Mouse (Mus musculus): ENCODE data around the gene Cbx7.

DNA sequence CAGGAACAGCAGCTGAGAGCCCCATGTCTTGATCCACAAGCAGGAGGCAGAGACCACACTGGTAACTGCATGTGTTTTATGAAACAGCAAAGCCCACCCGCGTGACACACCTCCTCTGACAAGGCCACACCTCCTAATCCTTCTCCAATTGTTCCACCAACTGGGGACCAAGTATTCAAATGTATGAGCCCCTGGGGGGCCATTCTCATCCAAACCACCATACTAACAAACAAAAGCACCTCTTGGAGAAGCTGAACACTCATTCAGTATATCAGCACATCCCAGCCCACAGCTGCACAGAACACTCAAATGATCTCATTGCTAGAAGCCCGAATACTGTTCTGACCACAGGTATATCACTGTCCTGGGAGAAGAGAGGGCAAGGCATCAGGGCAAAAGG, 27.3 kb downstream of the Cbx7 start:
- no peak for TF ChIP-seq CTCF (IDR thresholded peaks at IDR 0.05; ENCODE audit: low read depth)
- TF ChIP-seq EP300 (IDR thresholded peaks at IDR 0.05; ENCODE audit: low read depth), result no peak
